Mouse (Mus musculus) v-Abl transformed pro-B cells (cell line): ENCODE data around the gene Wdr4.

Experiments used
- in situ Hi-C, 2 experiments: fragments of 400-800 bp; cut with MboI; formaldehyde crosslinking; loops; one replicate each; pipeline ENCODE4 v1.15.1; 2025; ENCODE audit not compliant: unreplicated experiment in 2 of 2

The Wdr4 gene

GRCm38 (mm10) chr17:31500908-31501307, 18.9 kb downstream of the Wdr4 start:
- in situ Hi-C loops, result no loop called here

GRCm38 (mm10) chr17:31500416-31500815, 19.4 kb downstream of the Wdr4 start:
- in situ Hi-C loops, result no loop called here

- in situ Hi-C loops, result loop anchor here in 1 of 2 experiments (10.0 kb wide), 1 partner anchor 125 kb away; no protein-coding TSS in a partner anchor
These were observed 20.1 kb downstream of the Wdr4 start for GRCm38 (mm10) chr17:31499725-31500124.

GRCm38 (mm10) chr17:31497726-31498125, 22.1 kb downstream of the Wdr4 start:
- in situ Hi-C loops, result loop anchor here in 1 of 2 experiments (10.0 kb wide), 1 partner anchor 123 kb away; no protein-coding TSS in a partner anchor

GRCm38 (mm10) chr17:31494989-31495388, 24.8 kb downstream of the Wdr4 start:
- in situ Hi-C loops, result loop anchor here (5.0 to 10.0 kb wide), 5 partner anchors 118 to 483 kb away; no protein-coding TSS in a partner anchor

GRCm38 (mm10) chr17:31492416-31492815, 27.4 kb downstream of the Wdr4 start:
- in situ Hi-C loops, result loop anchor here (5.0 to 10.0 kb wide), 5 partner anchors 115 to 480 kb away; no protein-coding TSS in a partner anchor

GRCm38 (mm10) chr17:31491355-31491754, 28.4 kb downstream of the Wdr4 start:
- in situ Hi-C loops, result loop anchor here (5.0 to 10.0 kb wide), 5 partner anchors 114 to 479 kb away; no protein-coding TSS in a partner anchor

GRCm38 (mm10) chr17:31487433-31488060, 32.2 kb downstream of the Wdr4 start:
- in situ Hi-C loops, result loop anchor here in 1 of 2 experiments (5.0 kb wide), 1 partner anchor 155 kb away; no protein-coding TSS in a partner anchor

GRCm38 (mm10) chr17:31486616-31487198, 33.1 kb downstream of the Wdr4 start:
- in situ Hi-C loops, result loop anchor here in 1 of 2 experiments (5.0 kb wide), 1 partner anchor 154 kb away; no protein-coding TSS in a partner anchor

- in situ Hi-C loops, result no loop called here
These were observed 40.5 kb downstream of the Wdr4 start for GRCm38 (mm10) chr17:31479108-31479844.

GRCm38 (mm10) chr17:31478606-31479005, 41.2 kb downstream of the Wdr4 start:
- in situ Hi-C loops, result no loop called here

- in situ Hi-C loops, result no loop called here
These were observed 45.4 kb downstream of the Wdr4 start for GRCm38 (mm10) chr17:31474388-31474787.

GRCm38 (mm10) chr17:31470766-31471418, 48.9 kb downstream of the Wdr4 start:
- in situ Hi-C loops, result no loop called here

- in situ Hi-C loops, result no loop called here
These were observed 51.3 kb downstream of the Wdr4 start for GRCm38 (mm10) chr17:31468496-31468895.

GRCm38 (mm10) chr17:31466854-31467253, 52.9 kb downstream of the Wdr4 start:
- in situ Hi-C loops, result no loop called here

GRCm38 (mm10) chr17:31462506-31462905, 57.3 kb downstream of the Wdr4 start:
- in situ Hi-C loops, result no loop called here

- in situ Hi-C loops, result no loop called here
These were observed 59.4 kb downstream of the Wdr4 start for GRCm38 (mm10) chr17:31460416-31460815.

GRCm38 (mm10) chr17:31456723-31457567, 62.8 kb downstream of the Wdr4 start:
- in situ Hi-C loops, result no loop called here

- in situ Hi-C loops, result no loop called here
These were observed 65.7 kb downstream of the Wdr4 start for GRCm38 (mm10) chr17:31454056-31454455.

- in situ Hi-C loops, result no loop called here
These were observed 66.3 kb downstream of the Wdr4 start for GRCm38 (mm10) chr17:31453476-31453875.
